Mouse (Mus musculus): Measurements from ENCODE around the gene Apol9a. TPM values are rescaled to one million over a fixed set of nuclear protein-coding genes. Genes with fewer than 3 reads are reported as not detected.

Apol9a gene
- polyA plus RNA-seq, 1 experiment: 5.4 TPM

DNA sequence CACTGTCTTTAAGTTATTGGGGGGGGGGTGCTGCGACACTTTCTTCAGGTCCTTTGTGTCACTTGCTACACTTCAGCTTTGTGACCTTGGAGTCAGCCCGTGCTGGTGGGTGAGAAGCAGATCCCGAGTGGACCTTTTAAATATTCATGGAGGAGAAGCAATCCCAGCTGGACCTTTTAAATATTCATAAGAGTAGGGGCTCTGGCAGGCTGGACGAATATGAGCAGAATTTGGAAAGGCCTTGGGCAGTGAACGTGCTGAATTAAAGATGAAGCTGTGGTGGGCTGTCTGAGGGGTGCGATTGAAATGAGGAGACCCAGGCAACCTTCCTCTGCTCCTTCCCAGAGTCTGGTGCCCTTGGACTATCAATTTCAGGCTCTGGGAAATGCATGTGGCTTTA lies 47.4 kb downstream of the Apol9a start:
- TF ChIP-seq POLR2A (IDR thresholded peaks at IDR 0.05; ENCODE audit: control insufficient read depth, extremely low read depth, insufficient read depth, low read length, poor library complexity) (no peak), CTCF (IDR thresholded peaks at IDR 0.05; ENCODE audit: borderline replicate concordance, control insufficient read depth, extremely low read depth, insufficient read depth, low read length, poor library complexity) (no peak)
- H3K36me3 ChIP-seq (ENCODE audit: control insufficient read depth, insufficient read depth, low read length): no peaks in the 10 kb centered on the region
- no peaks in the 10 kb centered on the region for H3K27me3 ChIP-seq (ENCODE audit: control insufficient read depth, insufficient read depth, low read length)
- H3K4me3 ChIP-seq (ENCODE audit: control insufficient read depth, insufficient read depth, low read length): no peak overlapping the region
- H3K4me1 ChIP-seq (replicated peaks; ENCODE audit: control insufficient read depth, insufficient read depth, low read length): no peaks in the 10 kb centered on the region
- no peak overlapping the region for H3K27ac ChIP-seq (ENCODE audit: control insufficient read depth, insufficient read depth, low read length)
- WGBS: 85% methylated on average over 6 of the region's 6 CpGs
- DNase-seq: no peak

DNA sequence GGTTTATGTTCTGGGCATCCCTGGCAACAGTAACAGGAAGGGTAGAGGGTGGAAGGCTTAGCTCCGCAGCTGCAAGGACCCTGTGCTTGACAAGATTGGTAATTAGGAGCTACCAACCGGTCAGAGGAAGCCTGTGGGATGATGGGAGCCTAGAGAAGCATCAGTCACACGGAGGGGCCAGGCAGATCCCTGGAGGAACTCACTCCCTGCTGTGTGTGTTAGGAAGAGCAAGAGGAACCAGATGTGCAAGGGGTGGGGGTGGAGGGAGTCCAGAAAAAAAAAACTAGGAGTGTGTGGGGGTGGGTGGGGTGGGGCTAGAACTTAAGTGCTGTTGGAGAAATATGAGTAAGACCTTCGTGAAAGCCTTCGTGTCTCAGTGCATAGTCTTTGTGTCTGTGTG lies 48.0 kb downstream of the Apol9a start:
- WGBS: 35% methylated on average over 5 of the region's 5 CpGs
- Histone ChIP-seq H3K27ac (ENCODE audit: control insufficient read depth, insufficient read depth, low read length) (no peak overlapping the region), H3K4me3 (ENCODE audit: control insufficient read depth, insufficient read depth, low read length) (no peak overlapping the region), H3K4me1 (replicated peaks; ENCODE audit: control insufficient read depth, insufficient read depth, low read length) (no peaks in the 10 kb centered on the region), H3K27me3 (ENCODE audit: control insufficient read depth, insufficient read depth, low read length) (no peaks in the 10 kb centered on the region), H3K36me3 (ENCODE audit: control insufficient read depth, insufficient read depth, low read length) (no peaks in the 10 kb centered on the region)
- DNase-seq: no peak
- TF ChIP-seq CTCF (IDR thresholded peaks at IDR 0.05; ENCODE audit: borderline replicate concordance, control insufficient read depth, extremely low read depth, insufficient read depth, low read length, poor library complexity): no peak
- TF ChIP-seq POLR2A (IDR thresholded peaks at IDR 0.05; ENCODE audit: control insufficient read depth, extremely low read depth, insufficient read depth, low read length, poor library complexity): no peak

DNA sequence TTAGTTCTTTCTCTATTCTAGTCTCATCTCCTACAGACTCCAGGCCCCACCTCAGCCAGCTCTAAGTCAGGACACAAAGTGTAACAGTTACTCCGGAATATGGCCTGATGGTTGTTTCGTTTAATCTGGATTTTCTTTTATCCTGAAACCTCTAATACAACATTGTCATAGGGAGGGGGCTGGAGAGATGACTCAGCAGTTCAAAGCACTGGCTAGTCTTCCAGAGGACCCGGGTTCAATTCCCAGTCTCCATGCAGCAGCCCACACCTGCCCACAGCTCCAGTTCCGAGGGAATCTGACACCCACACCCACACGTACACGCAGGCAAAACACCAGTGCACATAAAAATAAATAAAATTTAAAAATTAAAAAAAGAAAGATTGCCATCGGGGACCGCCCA lies 51.0 kb downstream of the Apol9a start:
- 92% methylated on average over 8 of the region's 8 CpGs for WGBS
- TF ChIP-seq CTCF (IDR thresholded peaks at IDR 0.05; ENCODE audit: borderline replicate concordance, control insufficient read depth, extremely low read depth, insufficient read depth, low read length, poor library complexity) (no peak), POLR2A (IDR thresholded peaks at IDR 0.05; ENCODE audit: control insufficient read depth, extremely low read depth, insufficient read depth, low read length, poor library complexity) (no peak)
- H3K27ac ChIP-seq (ENCODE audit: control insufficient read depth, insufficient read depth, low read length): no peak overlapping the region

DNA sequence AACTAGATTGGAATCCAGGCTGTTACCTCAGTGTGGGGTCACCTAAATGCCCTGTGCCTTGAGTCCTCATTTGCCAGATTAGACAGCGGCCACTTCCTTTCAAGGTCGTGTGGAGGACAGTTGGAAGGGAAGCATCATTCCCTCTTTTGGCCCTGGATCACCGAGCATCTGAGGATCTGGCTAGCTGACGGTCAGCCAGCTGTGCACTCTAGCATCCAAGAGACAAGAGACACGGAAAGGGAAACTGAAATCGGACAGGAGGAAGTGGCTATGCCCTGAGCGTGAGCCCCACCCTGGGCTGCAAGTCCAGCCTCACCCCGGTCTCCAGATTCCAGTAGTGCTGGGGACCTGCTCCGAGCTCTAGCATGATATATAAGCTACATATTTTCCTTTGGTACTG lies 51.4 kb downstream of the Apol9a start:
- Histone ChIP-seq H3K4me1 (replicated peaks; ENCODE audit: control insufficient read depth, insufficient read depth, low read length) (no peaks in the 10 kb centered on the region), H3K27me3 (ENCODE audit: control insufficient read depth, insufficient read depth, low read length) (no peaks in the 10 kb centered on the region), H3K27ac (ENCODE audit: control insufficient read depth, insufficient read depth, low read length) (no peak overlapping the region), H3K36me3 (ENCODE audit: control insufficient read depth, insufficient read depth, low read length) (no peaks in the 10 kb centered on the region), H3K4me3 (ENCODE audit: control insufficient read depth, insufficient read depth, low read length) (no peak overlapping the region)
- DNase-seq: no peak
- TF ChIP-seq POLR2A (IDR thresholded peaks at IDR 0.05; ENCODE audit: control insufficient read depth, extremely low read depth, insufficient read depth, low read length, poor library complexity) (no peak), CTCF (IDR thresholded peaks at IDR 0.05; ENCODE audit: borderline replicate concordance, control insufficient read depth, extremely low read depth, insufficient read depth, low read length, poor library complexity) (no peak)
- WGBS: 84% methylated on average over 9 of the region's 9 CpGs

More for the DNA sequence above, 51.0 kb downstream of the Apol9a start:
- H3K36me3 ChIP-seq (ENCODE audit: control insufficient read depth, insufficient read depth, low read length): no peaks in the 10 kb centered on the region
- no peaks in the 10 kb centered on the region for H3K27me3 ChIP-seq (ENCODE audit: control insufficient read depth, insufficient read depth, low read length)
- H3K4me3 ChIP-seq (ENCODE audit: control insufficient read depth, insufficient read depth, low read length): no peak overlapping the region
- DNase-seq: no peak
- no peaks in the 10 kb centered on the region for H3K4me1 ChIP-seq (replicated peaks; ENCODE audit: control insufficient read depth, insufficient read depth, low read length)

DNA sequence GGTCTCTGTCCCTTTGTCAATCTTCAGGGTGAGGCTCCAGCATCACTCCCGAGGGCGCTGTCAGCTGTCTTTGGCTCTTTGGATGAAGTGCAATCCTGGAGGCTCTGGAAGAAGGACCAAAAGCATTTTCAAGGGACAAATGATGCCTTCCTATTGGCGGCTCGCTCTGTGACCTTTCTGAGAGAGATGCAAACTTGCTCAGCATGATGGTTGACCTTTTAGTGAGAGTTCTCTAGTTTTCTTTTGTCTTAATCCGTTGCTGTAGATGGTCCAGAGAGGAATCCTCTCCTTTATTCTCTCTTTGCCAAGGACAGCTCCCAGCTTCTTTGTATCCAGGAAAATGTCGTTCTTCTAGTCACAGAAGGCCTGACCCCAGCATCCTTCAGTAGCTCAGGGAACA lies 51.9 kb downstream of the Apol9a start:
- 62% methylated on average over 6 of the region's 6 CpGs for WGBS
- TF ChIP-seq CTCF (IDR thresholded peaks at IDR 0.05; ENCODE audit: borderline replicate concordance, control insufficient read depth, extremely low read depth, insufficient read depth, low read length, poor library complexity) (no peak), POLR2A (IDR thresholded peaks at IDR 0.05; ENCODE audit: control insufficient read depth, extremely low read depth, insufficient read depth, low read length, poor library complexity) (no peak)
- no peaks in the 10 kb centered on the region for H3K4me1 ChIP-seq (replicated peaks; ENCODE audit: control insufficient read depth, insufficient read depth, low read length)
- no peaks in the 10 kb centered on the region for H3K27me3 ChIP-seq (ENCODE audit: control insufficient read depth, insufficient read depth, low read length)
- H3K27ac ChIP-seq (ENCODE audit: control insufficient read depth, insufficient read depth, low read length): no peak overlapping the region
- no peak for DNase-seq
- no peaks in the 10 kb centered on the region for H3K36me3 ChIP-seq (ENCODE audit: control insufficient read depth, insufficient read depth, low read length)
- H3K4me3 ChIP-seq (ENCODE audit: control insufficient read depth, insufficient read depth, low read length): no peak overlapping the region

DNA sequence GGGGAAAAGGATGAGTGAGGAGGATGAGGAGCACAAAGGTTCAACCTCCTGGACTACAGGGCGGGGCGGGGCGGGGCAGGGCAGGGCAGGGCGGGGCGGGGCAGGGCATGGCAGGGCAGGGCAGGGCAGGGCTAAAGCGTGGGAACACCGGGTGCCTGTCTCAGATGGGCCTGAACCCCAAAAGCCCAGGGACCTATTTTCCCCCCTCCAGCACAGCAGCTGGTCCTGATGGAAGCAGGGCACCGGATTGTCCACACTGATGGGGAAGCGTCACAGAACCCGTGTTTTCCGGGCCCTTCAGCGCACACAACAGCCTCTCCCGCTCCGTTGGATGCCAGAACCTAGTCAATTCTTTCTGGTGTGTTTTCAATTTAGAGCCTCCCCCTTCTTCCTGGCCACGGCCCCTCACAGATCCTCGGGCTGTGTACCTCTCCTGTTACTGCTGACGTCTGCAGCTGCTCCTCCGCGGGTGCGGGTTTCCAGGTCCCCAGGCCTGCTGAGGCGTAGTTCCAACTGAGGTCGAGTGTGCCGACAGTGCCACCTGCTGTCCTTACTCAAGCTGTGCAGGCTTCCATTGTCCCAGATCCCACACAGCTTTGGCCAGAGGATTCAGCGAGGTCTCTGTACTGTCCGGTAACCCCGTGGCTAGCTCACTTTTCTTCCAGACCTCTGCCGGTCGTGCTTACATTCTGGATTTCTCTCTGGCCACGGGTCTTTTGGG lies 52.5 kb downstream of the Apol9a start:
- TF ChIP-seq CTCF (IDR thresholded peaks at IDR 0.05; ENCODE audit: borderline replicate concordance, control insufficient read depth, extremely low read depth, insufficient read depth, low read length, poor library complexity): peak; percentile 75; the same call in 1 of the 2 replicates
- TF ChIP-seq POLR2A (IDR thresholded peaks at IDR 0.05; ENCODE audit: control insufficient read depth, extremely low read depth, insufficient read depth, low read length, poor library complexity): no peak
- WGBS: 17% methylated on average over 29 of the region's 29 CpGs
- Histone ChIP-seq H3K4me3 (ENCODE audit: control insufficient read depth, insufficient read depth, low read length) (no peak overlapping the region), H3K36me3 (ENCODE audit: control insufficient read depth, insufficient read depth, low read length) (no peaks in the 10 kb centered on the region), H3K4me1 (replicated peaks; ENCODE audit: control insufficient read depth, insufficient read depth, low read length) (no peaks in the 10 kb centered on the region), H3K27me3 (ENCODE audit: control insufficient read depth, insufficient read depth, low read length) (no peaks in the 10 kb centered on the region), H3K27ac (ENCODE audit: control insufficient read depth, insufficient read depth, low read length) (no peak overlapping the region)
- peak; percentile 58 for DNase-seq

Measured in thymus, adult 2 months (tissue).